8 mouse cellular contexts compared by ENCODE assay signal in genomic region chr7:100159105-100159841, GRCm38 (mm10). TPM values are rescaled to one million over a fixed set of nuclear protein-coding genes. Genes with fewer than 3 reads are reported as not detected.
DNase-seq lines count a peak whose midpoint lies in the region; ATAC-seq and TF ChIP-seq lines count a peak whose summit lies in the region.

Lipt2 (plus strand) TSS chr7:100159277.

- peak within 1 kb of the TSS; percentile 96 for H3K9ac ChIP-seq in embryonic facial prominence, embryonic 13.5 days
- H3K9ac ChIP-seq in heart, adult 2 months (ENCODE audit: low read depth, low read length) = peak within 1 kb of the TSS; percentile 98
- H3K9ac ChIP-seq in limb, embryonic 13.5 days = peak within 1 kb of the TSS; percentile 94
- H3K9ac ChIP-seq in midbrain, embryonic 16.5 days (ENCODE audit: low read depth, low read length) = peak within 1 kb of the TSS; percentile 95

- peak; percentile 99 for DNase-seq in 3134 (ENCODE audit: extremely low read depth, insufficient read length, low spot score)
- DNase-seq in adrenal gland, postnatal 36 days = peak; percentile 98
- DNase-seq in heart, adult 2 months = peak; percentile 96 to 97
- DNase-seq in kidney, adult 8-10 months = peak; percentile 95
- peak; percentile 76 to 89 for DNase-seq in spleen, postnatal 10 days (ENCODE audit: low spot score in 2 of 2)

- ATAC-seq in embryonic facial prominence, embryonic 13.5 days (ENCODE audit: insufficient number of reproducible peaks, insufficient read depth, low FRiP score, low TSS enrichment, low read depth) = peak; percentile 92
- peak; percentile 97 for ATAC-seq in limb, embryonic 13.5 days (ENCODE audit: low FRiP score, low read depth)
- peak; percentile 98 for ATAC-seq in midbrain, embryonic 16.5 days

- H3K4me1 ChIP-seq in embryonic facial prominence, embryonic 13.5 days = peaks cover 13% of the 10 kb centered on the region
- H3K4me1 ChIP-seq in heart, adult 2 months (ENCODE audit: control insufficient read depth, insufficient read depth, low read length) = peaks cover 4% of the 10 kb centered on the region
- H3K4me1 ChIP-seq in limb, embryonic 13.5 days = peaks cover 10% of the 10 kb centered on the region
- H3K4me1 ChIP-seq in midbrain, embryonic 16.5 days (ENCODE audit: control insufficient read depth, insufficient read depth, low read length) = peaks cover 3% of the 10 kb centered on the region

- TF ChIP-seq POLR2A in heart, adult 2 months (IDR thresholded peaks at IDR 0.05; ENCODE audit: insufficient read depth, low read depth, low read length) = peak; percentile 75; the same call in 1 of the 2 replicates

- peak within 1 kb of the TSS; percentile 79 for H3K4me2 ChIP-seq in embryonic facial prominence, embryonic 13.5 days
- peak within 1 kb of the TSS; percentile 75 for H3K4me2 ChIP-seq in limb, embryonic 13.5 days (replicated peaks)
- peak within 1 kb of the TSS; percentile 74 for H3K4me2 ChIP-seq in midbrain, embryonic 16.5 days (ENCODE audit: low read length)

- H3K9me3 ChIP-seq in embryonic facial prominence, embryonic 13.5 days = no peaks in the 10 kb centered on the region
- H3K9me3 ChIP-seq in limb, embryonic 13.5 days = no peaks in the 10 kb centered on the region
- H3K9me3 ChIP-seq in midbrain, embryonic 16.5 days (replicated peaks; ENCODE audit: control insufficient read depth, low read length, poor library complexity, severe bottlenecking) = no peaks in the 10 kb centered on the region

- H3K4me3 ChIP-seq in embryonic facial prominence, embryonic 13.5 days = peak within 1 kb of the TSS; percentile 86
- H3K4me3 ChIP-seq in heart, adult 2 months = peak within 1 kb of the TSS; percentile 79
- H3K4me3 ChIP-seq in limb, embryonic 13.5 days = peak within 1 kb of the TSS; percentile 76
- peak within 1 kb of the TSS; percentile 85 for H3K4me3 ChIP-seq in midbrain, embryonic 16.5 days (ENCODE audit: low read depth, low read length)

- no peak for TF ChIP-seq EP300 in heart, adult 2 months (IDR thresholded peaks at IDR 0.05; ENCODE audit: insufficient read depth, low read depth, low read length)

- no peaks in the 10 kb centered on the region for H3K27me3 ChIP-seq in embryonic facial prominence, embryonic 13.5 days
- H3K27me3 ChIP-seq in heart, adult 2 months (ENCODE audit: control insufficient read depth, insufficient read depth, low read length) = no peaks in the 10 kb centered on the region; the same call in 1 of the 2 replicates
- no peaks in the 10 kb centered on the region for H3K27me3 ChIP-seq in limb, embryonic 13.5 days
- H3K27me3 ChIP-seq in midbrain, embryonic 16.5 days (ENCODE audit: control insufficient read depth, insufficient read depth, low read depth, low read length) = no peaks in the 10 kb centered on the region

- H3K36me3 ChIP-seq in embryonic facial prominence, embryonic 13.5 days = no peaks in the 10 kb centered on the region
- no peaks in the 10 kb centered on the region for H3K36me3 ChIP-seq in heart, adult 2 months (ENCODE audit: control insufficient read depth, insufficient read depth, low read length)
- no peaks in the 10 kb centered on the region; the same call in 1 of the 2 replicates for H3K36me3 ChIP-seq in limb, embryonic 13.5 days
- H3K36me3 ChIP-seq in midbrain, embryonic 16.5 days (ENCODE audit: control insufficient read depth, insufficient read depth, low read length) = no peaks in the 10 kb centered on the region

- intact Hi-C loops in heart, adult 2 months (cut with DNase I) = loop anchor here (2.0 kb wide), 2 partner anchors 28 to 38 kb away; partner anchors contain the start of gene Pold3

- no peaks in the 10 kb centered on the region for H3K79me2 ChIP-seq in heart, adult 2 months (replicated peaks; ENCODE audit: control insufficient read depth, insufficient read depth, low read length)

- peak within 1 kb of the TSS; percentile 97 for H3K27ac ChIP-seq in embryonic facial prominence, embryonic 13.5 days
- H3K27ac ChIP-seq in heart, adult 2 months = peak within 1 kb of the TSS; percentile 98
- H3K27ac ChIP-seq in limb, embryonic 13.5 days = peak within 1 kb of the TSS; percentile 98
- H3K27ac ChIP-seq in midbrain, embryonic 16.5 days (ENCODE audit: low read length) = peak within 1 kb of the TSS; percentile 88

- under 1% methylated on average over 78 of the region's 78 CpGs for WGBS in embryonic facial prominence, embryonic 13.5 days
- 1% methylated on average over 78 of the region's 78 CpGs for whole genome bisulfite sequencing in heart, adult 2 months
- WGBS in limb, embryonic 13.5 days = under 1% methylated on average over 70 of the region's 78 CpGs
- under 1% methylated on average over 73 of the region's 78 CpGs for WGBS in midbrain, embryonic 16.5 days

- TF ChIP-seq CTCF in heart, adult 2 months (IDR thresholded peaks at IDR 0.05) = peak; percentile 63

RNA-seq across cellular contexts. Expression of gene Lipt2, which starts in this region (rescaled TPM):
- 1 to 10 TPM; 3.8 to 5.3 TPM for total RNA-seq in adrenal gland, postnatal 36 days (2021)
- 24.0 and 26.8 TPM in 2 replicates for polyA plus RNA-seq in embryonic facial prominence, embryonic 13.5 days (2015; fragmentation: Nextera tagmentation; extraction: Ambion mirVana)
- total RNA-seq in heart, adult 2 months (2021) = 1 to 10 TPM; 5.7 to 6.0 TPM
- polyA plus RNA-seq in heart, adult 2 months (2012; rRNA removed) = 6.6 and 10.0 TPM in 2 replicates
- polyA plus RNA-seq in limb, embryonic 13.5 days (2015; fragmentation: Nextera tagmentation; extraction: Ambion mirVana) = 24.8 and 28.8 TPM in 2 replicates
- 15.4 and 18.2 TPM in 2 replicates for polyA plus RNA-seq in midbrain, embryonic 16.5 days (2015; fragmentation: Nextera tagmentation; extraction: Ambion mirVana)

Comparison
In these comparisons a context has a peak if more than half of its experiments do, and no peak if none do; other contexts are left out.
1. Peak in every context shown above with its lines: DNase-seq, ATAC-seq, H3K4me3 ChIP-seq and H3K27ac ChIP-seq.